Mouse (Mus musculus) brain, embryonic 14.5 days (tissue): ENCODE data around the gene Aldh16a1. TPM values are rescaled to one million over a fixed set of nuclear protein-coding genes. Genes with fewer than 3 reads are reported as not detected.

Source experiments
- DNase-seq: peaks from one replicate; pipeline ENCODE4 v3.0.0-alpha.2; 2011; ENCODE audit warnings: low read depth
- CTCF ChIP-seq: fragments of 200-500 bp; IDR thresholded peaks from 2 replicates; pipeline ENCODE4 v1.5.1; 2012; ENCODE audit warnings: inconsistent platforms, mild to moderate bottlenecking, moderate library complexity, borderline replicate concordance; ENCODE audit not compliant: insufficient read depth, insufficient read length; ENCODE audit errors: extremely low read depth
- POLR2A ChIP-seq: fragments of 200-500 bp; IDR thresholded peaks from 2 replicates; pipeline ENCODE4 v1.6.1; 2012; ENCODE audit warnings: mild to moderate bottlenecking, inconsistent platforms, borderline replicate concordance; ENCODE audit not compliant: poor library complexity, insufficient read depth, insufficient read length, severe bottlenecking; ENCODE audit errors: extremely low read depth
- polyA plus RNA-seq: library from polyadenylated mRNA; depleted of rRNA; stranded (reverse); fragments of >200 nt; gene quantifications from 2 replicates; pipeline ENCODE4 v1.2.3, GENCODE M21; 2012; rRNA removed

Aldh16a1 gene
- polyA plus RNA-seq, result 26.4 and 34.2 TPM in 2 replicates

- peak; percentile 98 for DNase-seq
These were observed at the start of gene Aldh16a1, which contains the start of gene Pih1d1 for GRCm38 (mm10) chr7:45154096-45154992. Gene Aldh16a1 (minus strand): TSS chr7:45154584. Gene Pih1d1 (plus strand): TSS chr7:45154303.

GRCm38 (mm10) chr7:45202654-45203053 is 48.3 kb upstream of the Aldh16a1 start:
- TF ChIP-seq POLR2A (no peak), CTCF (no peak)
- no peak for DNase-seq

More at GRCm38 (mm10) chr7:45154096-45154992, at the start of gene Aldh16a1, which contains the start of gene Pih1d1:
- TF ChIP-seq CTCF, result peak; percentile 61
- peak; percentile 91 for TF ChIP-seq POLR2A

GRCm38 (mm10) chr7:45198961-45199360 is 44.6 kb upstream of the Aldh16a1 start:
- DNase-seq, result no peak

GRCm38 (mm10) chr7:45198435-45198834 is 44.1 kb upstream of the Aldh16a1 start:
- peak; percentile 91 for DNase-seq
- no peak for TF ChIP-seq POLR2A
- TF ChIP-seq CTCF, result peak; percentile 95

More at GRCm38 (mm10) chr7:45198961-45199360, 44.6 kb upstream of the Aldh16a1 start:
- TF ChIP-seq POLR2A (no peak), CTCF (no peak)

GRCm38 (mm10) chr7:45196994-45197393 is 42.6 kb upstream of the Aldh16a1 start:
- DNase-seq, result no peak
- TF ChIP-seq POLR2A, result no peak
- no peak for TF ChIP-seq CTCF

GRCm38 (mm10) chr7:45196176-45196535 is 41.8 kb upstream of the Aldh16a1 start:
- DNase-seq, result no peak
- TF ChIP-seq CTCF (no peak), POLR2A (no peak)

- DNase-seq, result no peak
- TF ChIP-seq POLR2A, result no peak
- no peak for TF ChIP-seq CTCF
These were observed 41.2 kb upstream of the Aldh16a1 start for GRCm38 (mm10) chr7:45195341-45196175.

GRCm38 (mm10) chr7:45193871-45194785 is 39.7 kb upstream of the Aldh16a1 start:
- no peak for DNase-seq
- TF ChIP-seq CTCF (no peak), POLR2A (no peak)

- no peak for DNase-seq
- TF ChIP-seq POLR2A (no peak), CTCF (no peak)
These were observed 39.0 kb upstream of the Aldh16a1 start for GRCm38 (mm10) chr7:45193406-45193805.

- no peak for TF ChIP-seq POLR2A
- no peak for TF ChIP-seq CTCF
These were observed 38.4 kb upstream of the Aldh16a1 start for GRCm38 (mm10) chr7:45192585-45193310.

More at GRCm38 (mm10) chr7:45192585-45193310, 38.4 kb upstream of the Aldh16a1 start:
- DNase-seq, result no peak
